Mouse (Mus musculus): ENCODE results near the gene Insc.

DNA sequence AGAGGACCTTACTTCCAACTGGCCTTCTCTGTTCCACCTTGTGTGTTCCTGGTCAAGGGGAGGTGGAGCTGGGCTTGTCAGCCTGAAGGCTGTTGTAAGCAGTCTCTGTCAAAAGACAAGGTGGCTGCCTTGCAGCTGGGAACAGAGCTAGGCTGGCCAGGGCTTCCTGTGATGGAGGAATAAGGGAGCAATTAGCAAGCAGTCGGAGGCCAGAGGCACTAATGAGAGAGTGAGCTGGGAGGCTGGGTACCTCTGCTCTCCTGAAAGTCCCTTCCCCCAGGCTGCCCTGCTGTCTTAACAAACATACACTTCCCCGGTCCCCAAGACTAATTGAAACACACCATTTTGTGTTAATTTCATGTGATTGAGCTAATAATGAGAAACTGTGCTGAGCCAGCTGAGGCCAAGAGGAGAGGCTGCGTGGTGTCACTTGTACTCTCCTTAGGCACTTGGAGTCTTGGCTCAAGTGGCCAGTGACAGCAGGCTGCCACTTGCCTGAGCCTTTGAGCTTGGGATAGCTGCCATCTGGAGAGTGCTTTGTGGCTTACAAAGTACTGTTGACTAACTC is 99.2 kb downstream of the Insc start:
- no peak for TF ChIP-seq CTCF (IDR thresholded peaks at IDR 0.05; ENCODE audit: borderline replicate concordance, extremely low read depth, insufficient read depth, insufficient read length)
- no peak for TF ChIP-seq POLR2A (IDR thresholded peaks at IDR 0.05; ENCODE audit: borderline replicate concordance, extremely low read depth, insufficient read depth, insufficient read length, poor library complexity, severe bottlenecking)

All from brain, embryonic 14.5 days (tissue).